ENCODE assay signal across 10 mouse cellular contexts in genomic region chr9:113419801-113420200, GRCm38 (mm10).
DNase-seq lines count a peak whose midpoint lies in the region; ATAC-seq and TF ChIP-seq lines count a peak whose summit lies in the region.
"Had no signal": no experiment of that assay in that cellular context is flagged by ENCODE, and none has a peak within 500 bp of the region (broad histone marks: within the 10 kb centered on the region; RNA-seq: fewer than 3 reads in every experiment).

No protein-coding gene starts in this region.

- H3K36me3 ChIP-seq in kidney, postnatal 0 days (ENCODE audit: insufficient read depth, low read length), result no peaks in the 10 kb centered on the region
- H3K36me3 ChIP-seq: stomach, embryonic 15.5 days had no signal

- H3K4me3 ChIP-seq in kidney, postnatal 0 days (replicated peaks; ENCODE audit: low read depth, low read length), result no peak overlapping the region
- H3K4me3 ChIP-seq: myocyte; stomach, embryonic 15.5 days had no signal

- no peak overlapping the region for H3K9ac ChIP-seq in kidney, postnatal 0 days (ENCODE audit: low read depth, low read length)
- H3K9ac ChIP-seq: stomach, embryonic 15.5 days had no signal

- DNase-seq in cerebellum, postnatal 10 days, result peak; percentile 32 to 42
- no peak for DNase-seq in cerebellum, postnatal 36 days
- DNase-seq in kidney, postnatal 0 days (ENCODE audit: low spot score), result no peak
- DNase-seq in kidney, postnatal 14 days, result no peak
- DNase-seq in urinary bladder, postnatal 25 days (ENCODE audit: low spot score), result peak; percentile 13
- DNase-seq in urinary bladder, postnatal 4 days (ENCODE audit: low spot score in 2 of 2), result no peak
- DNase-seq in testis, postnatal 10 days (ENCODE audit: low spot score), result peak; percentile 55

- H3K4me1 ChIP-seq in kidney, postnatal 0 days (replicated peaks; ENCODE audit: insufficient read depth, low read length), result no peaks in the 10 kb centered on the region

- H3K27ac ChIP-seq in kidney, postnatal 0 days, result no peak overlapping the region
- H3K27ac ChIP-seq: stomach, embryonic 15.5 days had no signal

- no peak for ATAC-seq in kidney, postnatal 0 days (replicated peaks; ENCODE audit: low FRiP score, low read depth)
- no peak; the same call in 1 of the 2 replicates for ATAC-seq in granulocyte monocyte progenitor cell, adult 5-6 weeks (replicated peaks; ENCODE audit: poor library complexity, severe bottlenecking)

- no peaks in the 10 kb centered on the region for H3K27me3 ChIP-seq in kidney, postnatal 0 days (ENCODE audit: insufficient read depth, low read length)
- H3K27me3 ChIP-seq: stomach, embryonic 15.5 days had no signal

- 85% methylated on average over 1 of the region's 1 CpGs for WGBS in kidney, postnatal 0 days

- TF ChIP-seq CTCF in kidney, postnatal 0 days (IDR thresholded peaks at IDR 0.05; ENCODE audit: low read depth), result peak; percentile 57

- H3K9me3 ChIP-seq in kidney, postnatal 0 days (replicated peaks; ENCODE audit: low read length), result no peaks in the 10 kb centered on the region
- H3K9me3 ChIP-seq: stomach, embryonic 15.5 days had no signal

- H3K4me2 ChIP-seq in kidney, postnatal 0 days (ENCODE audit: low read length), result no peak overlapping the region
- H3K4me2 ChIP-seq: stomach, embryonic 15.5 days had no signal

Comparison
In these comparisons a context has a peak if more than half of its experiments do, and no peak if none do; other contexts are left out.
1. DNase-seq: peak in cerebellum, postnatal 10 days (2 of 2), urinary bladder, postnatal 25 days (single experiment) and testis, postnatal 10 days (single experiment); none in cerebellum, postnatal 36 days (0 of 2), kidney, postnatal 0 days (single experiment), kidney, postnatal 14 days (single experiment) and urinary bladder, postnatal 4 days (0 of 2).